Mouse (Mus musculus): ENCODE data around the gene Wdr66. TPM values are rescaled to one million over a fixed set of nuclear protein-coding genes. Genes with fewer than 3 reads are reported as not detected.

The Wdr66 gene
- total and polyA plus RNA-seq, 3 experiments = 1.4 to 3.6 TPM; not detected in 1

DNA sequence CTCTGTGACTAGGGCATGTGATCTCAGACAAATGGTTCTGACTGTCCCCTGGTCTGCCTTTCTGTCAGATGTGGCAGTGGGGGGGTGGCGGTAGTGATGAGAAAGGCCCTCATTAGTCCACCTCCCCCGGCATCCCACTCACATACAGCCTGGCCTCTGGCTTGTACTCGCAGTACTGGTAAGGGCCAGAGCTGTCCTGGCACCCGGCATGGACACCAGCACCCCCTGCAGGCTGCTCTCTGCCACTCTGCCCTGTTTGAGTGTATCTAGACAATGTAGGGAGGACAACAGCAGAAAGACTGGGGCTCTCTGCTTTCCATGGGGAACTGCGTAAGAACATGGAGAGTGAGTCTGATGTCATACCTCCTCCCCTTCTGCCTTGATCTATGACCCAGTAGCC lies 36.2 kb downstream of the Wdr66 start:
- Histone ChIP-seq H3K9ac (ENCODE audit: control insufficient read depth, low read depth, low read length, poor library complexity, severe bottlenecking) (no peak overlapping the region), H3K79me2 (ENCODE audit: control insufficient read depth, insufficient read depth, low read length, poor library complexity) (no peaks in the 10 kb centered on the region), H3K4me1 (ENCODE audit: control insufficient read depth in 1 of 2, insufficient read depth in 2 of 2, low read length in 2 of 2) (no peaks in the 10 kb centered on the region), H3K27me3 (ENCODE audit: control insufficient read depth in 1 of 2, insufficient read depth in 2 of 2, low read length in 2 of 2) (no peaks in the 10 kb centered on the region), H3K36me3 (ENCODE audit: control insufficient read depth in 1 of 2, insufficient read depth in 2 of 2, low read length in 2 of 2) (no peaks in the 10 kb centered on the region), H3K4me3 (ENCODE audit: control insufficient read depth in 1 of 2, insufficient read depth in 1 of 2, low read depth in 2 of 2, low read length in 2 of 2) (no peak overlapping the region), H3K9me3 (replicated peaks; ENCODE audit: insufficient read depth, low read length) (no peaks in the 10 kb centered on the region), H3K27ac (ENCODE audit: control insufficient read depth, low read depth, low read length) (no peak overlapping the region)
- TF ChIP-seq NRF1 (IDR thresholded peaks at IDR 0.05; ENCODE audit: insufficient read depth, low read depth, low read length, poor library complexity, severe bottlenecking) (no peak), RAD21 (IDR thresholded peaks at IDR 0.05; ENCODE audit: low read depth, low read length) (peak; percentile 32), CTCF (IDR thresholded peaks at IDR 0.05 in 2 of 3, conservative IDR thresholded peaks at IDR 0.05 in 1 of 3; ENCODE audit: control insufficient read depth in 1 of 3, insufficient read depth in 1 of 3, low read depth in 2 of 3, low read length in 3 of 3, poor library complexity in 1 of 3, severe bottlenecking in 1 of 3) (peak; percentile 40 to 62 (median 52)), SMC3 (IDR thresholded peaks at IDR 0.05; ENCODE audit: low read depth, low read length) (peak; percentile 39; the same call in 1 of the 2 replicates)
- DNase-seq (ENCODE audit: low read depth, low spot score) = peak; percentile 37

DNA sequence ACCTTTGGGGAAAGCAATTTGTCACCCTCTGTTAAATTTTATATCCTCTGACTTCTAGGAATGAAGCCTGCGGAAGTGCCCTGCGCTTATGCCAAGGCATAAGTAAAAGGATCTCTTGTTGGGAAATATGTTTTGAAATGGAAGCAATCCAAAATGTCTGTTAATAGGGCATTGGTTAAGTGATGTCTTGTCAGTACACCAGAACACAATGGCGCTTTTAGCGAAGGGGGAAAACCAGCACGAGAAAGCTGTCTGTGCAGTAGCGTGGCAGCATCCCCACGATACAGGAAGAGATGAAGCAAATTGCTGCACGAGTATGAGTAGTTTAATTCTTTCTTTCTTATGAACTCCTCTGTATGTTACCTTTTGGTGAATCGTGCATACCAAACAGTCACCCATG lies 42.8 kb downstream of the Wdr66 start:
- H3K27ac ChIP-seq (ENCODE audit: control insufficient read depth, low read depth, low read length) = no peak overlapping the region
- TF ChIP-seq RAD21 (IDR thresholded peaks at IDR 0.05; ENCODE audit: low read depth, low read length) (no peak), GATA1 (IDR thresholded peaks at IDR 0.05; ENCODE audit: low read depth, low read length) (no peak), USF1 (IDR thresholded peaks at IDR 0.05; ENCODE audit: low read depth, low read length) (no peak), TAL1 (IDR thresholded peaks at IDR 0.05; ENCODE audit: low read length) (no peak), MAFK (IDR thresholded peaks at IDR 0.05; ENCODE audit: borderline replicate concordance, low read depth, low read length) (no peak), POLR2AphosphoS2 (IDR thresholded peaks at IDR 0.05; ENCODE audit: low read length) (no peak), SIN3A (IDR thresholded peaks at IDR 0.05; ENCODE audit: low read length) (no peak), RCOR1 (IDR thresholded peaks at IDR 0.05; ENCODE audit: low read depth, low read length) (no peak), TBP (IDR thresholded peaks at IDR 0.05; ENCODE audit: low read depth, low read length) (no peak), POLR2A (IDR thresholded peaks at IDR 0.05; ENCODE audit: control insufficient read depth in 1 of 2, insufficient read depth in 1 of 2, low read depth in 1 of 2, low read length in 2 of 2, poor library complexity in 1 of 2) (no peak), CHD1 (IDR thresholded peaks at IDR 0.05; ENCODE audit: low read depth, low read length) (no peak), NELFE (IDR thresholded peaks at IDR 0.05; ENCODE audit: low read depth, low read length) (no peak), NRF1 (IDR thresholded peaks at IDR 0.05; ENCODE audit: insufficient read depth, low read depth, low read length, poor library complexity, severe bottlenecking) (no peak), TCF12 (IDR thresholded peaks at IDR 0.05; ENCODE audit: low read depth, low read length) (no peak)

More for the DNA sequence above, 42.8 kb downstream of the Wdr66 start:
- Histone ChIP-seq H3K9ac (ENCODE audit: control insufficient read depth, low read depth, low read length, poor library complexity, severe bottlenecking) (no peak overlapping the region), H3K9me3 (replicated peaks; ENCODE audit: insufficient read depth, low read length) (no peaks in the 10 kb centered on the region), H3K4me3 (ENCODE audit: control insufficient read depth in 1 of 2, insufficient read depth in 1 of 2, low read depth in 2 of 2, low read length in 2 of 2) (no peak overlapping the region), H3K27me3 (ENCODE audit: control insufficient read depth in 1 of 2, insufficient read depth in 2 of 2, low read length in 2 of 2) (no peaks in the 10 kb centered on the region), H3K4me1 (ENCODE audit: control insufficient read depth in 1 of 2, insufficient read depth in 2 of 2, low read length in 2 of 2) (no peaks in the 10 kb centered on the region), H3K36me3 (ENCODE audit: control insufficient read depth in 1 of 2, insufficient read depth in 2 of 2, low read length in 2 of 2) (no peaks in the 10 kb centered on the region), H3K79me2 (ENCODE audit: control insufficient read depth, insufficient read depth, low read length, poor library complexity) (no peaks in the 10 kb centered on the region)
- no peak for DNase-seq (ENCODE audit: low read depth, low spot score)
